Mouse (Mus musculus): Measurements from ENCODE around the gene Ctsa. TPM values are rescaled to one million over a fixed set of nuclear protein-coding genes. Genes with fewer than 3 reads are reported as not detected.

The Ctsa gene
- total and polyA plus RNA-seq, 3 experiments: 19.9 to 45.5 (median 27.0) TPM

DNA sequence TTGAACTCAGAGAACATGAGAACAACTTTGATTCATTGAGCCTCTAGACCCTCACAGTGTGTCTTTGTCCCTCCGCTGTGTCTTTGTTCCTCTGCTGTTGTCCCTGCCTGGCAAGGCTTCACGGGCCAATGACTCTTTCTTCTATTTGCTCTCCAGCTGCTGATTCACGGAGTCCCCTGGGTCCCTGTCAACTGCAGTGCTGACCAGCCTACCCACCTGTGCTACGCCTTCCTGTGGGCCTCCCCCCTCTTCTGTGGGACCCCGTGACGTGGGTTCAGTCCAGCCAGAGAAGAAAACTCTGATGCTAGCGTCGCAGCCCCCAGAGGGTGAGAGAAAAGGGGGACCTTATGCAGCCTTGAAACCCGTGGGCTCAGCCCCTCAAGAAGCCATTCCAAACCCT lies 49.9 kb downstream of the Ctsa start:
- Histone ChIP-seq H3K4me1 (ENCODE audit: control insufficient read depth in 1 of 2, insufficient read depth in 2 of 2) (peaks cover 4 to 33% of the 10 kb centered on the region in 2 experiments), H3K36me3 (replicated peaks in 1 of 2; ENCODE audit: control insufficient read depth in 1 of 2, insufficient read depth in 1 of 2, low read length in 1 of 2) (peaks cover 43 to 48% of the 10 kb centered on the region in 2 experiments), H3K27me3 (replicated peaks) (no peaks in the 10 kb centered on the region), H3K4me2 (ENCODE audit: insufficient read depth, low read depth, poor library complexity, severe bottlenecking) (no peak overlapping the region), H3K79me2 (replicated peaks; ENCODE audit: control insufficient read depth, extremely low read depth, insufficient read depth, poor library complexity, severe bottlenecking) (peaks cover 18% of the 10 kb centered on the region), H3K9ac (ENCODE audit: insufficient read depth, low read depth) (no peak overlapping the region), H3K9me3 (replicated peaks; ENCODE audit: low read length) (no peaks in the 10 kb centered on the region), H3K27ac (ENCODE audit: insufficient read depth, low read depth) (no peak overlapping the region), H3K4me3 (replicated peaks in 1 of 3; ENCODE audit: low read depth in 2 of 3, low read length in 2 of 3, poor library complexity in 1 of 3) (no peak overlapping the region)
- TF ChIP-seq MAX (IDR thresholded peaks at IDR 0.05; ENCODE audit: low read length) (no peak), MYC (IDR thresholded peaks at IDR 0.05; ENCODE audit: low read depth, low read length) (no peak), BHLHE40 (IDR thresholded peaks at IDR 0.05; ENCODE audit: low read depth, low read length) (no peak), MXI1 (IDR thresholded peaks at IDR 0.05; ENCODE audit: low read depth, low read length) (no peak), RCOR1 (conservative IDR thresholded peaks at IDR 0.05; ENCODE audit: low read depth, low read length) (no peak), USF1 (IDR thresholded peaks at IDR 0.05; ENCODE audit: low read depth, low read length) (no peak), EP300 (IDR thresholded peaks at IDR 0.05; ENCODE audit: low read length) (peak; percentile 24; the same call in 1 of the 2 replicates), IRF4 (IDR thresholded peaks at IDR 0.05; ENCODE audit: low read depth, low read length) (no peak), CTCF (conservative IDR thresholded peaks at IDR 0.05 in 1 of 2, IDR thresholded peaks at IDR 0.05 in 1 of 2; ENCODE audit: low read depth in 2 of 2, low read length in 2 of 2) (no peak), MAZ (IDR thresholded peaks at IDR 0.05; ENCODE audit: low read depth, low read length) (no peak), ZKSCAN1 (IDR thresholded peaks at IDR 0.05; ENCODE audit: borderline replicate concordance, low read depth, low read length) (no peak), ZMIZ1 (IDR thresholded peaks at IDR 0.05; ENCODE audit: low read depth, low read length) (no peak), TCF12 (IDR thresholded peaks at IDR 0.05; ENCODE audit: low read depth, low read length) (peak; percentile 41; the same call in 1 of the 2 replicates), CHD1 (IDR thresholded peaks at IDR 0.05; ENCODE audit: low read depth, low read length) (no peak), E2F4 (IDR thresholded peaks at IDR 0.05; ENCODE audit: insufficient replicate concordance, low read depth, low read length) (no peak), ETS1 (conservative IDR thresholded peaks at IDR 0.05; ENCODE audit: low read depth, low read length) (peak; percentile 57; the same call in 1 of the 2 replicates), SIN3A (IDR thresholded peaks at IDR 0.05; ENCODE audit: low read length) (peak; percentile 57; the same call in 1 of the 2 replicates), GABPA (IDR thresholded peaks at IDR 0.05; ENCODE audit: insufficient replicate concordance, low read depth, low read length) (no peak)
- peak; percentile 74 for DNase-seq (ENCODE audit: extremely low read depth)
- dilution Hi-C loops (cut with MboI; ENCODE audit: extremely low pct_ligation_motif_present, extremely low pct_unique_long_range_greater_than_20kb, low sequenced_read_pairs) (no loop called here), in situ Hi-C loops (cut with MboI; ENCODE audit: low pct_ligation_motif_present, low pct_unique_long_range_greater_than_20kb, low sequenced_read_pairs) (no loop called here)

- no peak overlapping the region for H3K27ac ChIP-seq (ENCODE audit: insufficient read depth, low read depth)
- in situ Hi-C loops (cut with MboI; ENCODE audit: low pct_ligation_motif_present, low pct_unique_long_range_greater_than_20kb, low sequenced_read_pairs): no loop called here
- H3K9me3 ChIP-seq (replicated peaks; ENCODE audit: low read length): no peaks in the 10 kb centered on the region
- no peak for DNase-seq (ENCODE audit: extremely low read depth)
- H3K4me2 ChIP-seq (ENCODE audit: insufficient read depth, low read depth, poor library complexity, severe bottlenecking): no peak overlapping the region
- no peak for TF ChIP-seq PAX5 (IDR thresholded peaks at IDR 0.05; ENCODE audit: low read length)
- TF ChIP-seq MAX (IDR thresholded peaks at IDR 0.05; ENCODE audit: low read length): no peak
- TF ChIP-seq MAZ (IDR thresholded peaks at IDR 0.05; ENCODE audit: low read depth, low read length): no peak
- no peak for TF ChIP-seq IRF4 (IDR thresholded peaks at IDR 0.05; ENCODE audit: low read depth, low read length)
- TF ChIP-seq ZC3H11A (IDR thresholded peaks at IDR 0.05; ENCODE audit: low read depth, low read length): no peak
- no peak for TF ChIP-seq CHD2 (IDR thresholded peaks at IDR 0.05; ENCODE audit: low read length)
- no peak for TF ChIP-seq RAD21 (IDR thresholded peaks at IDR 0.05; ENCODE audit: low read depth, low read length)
- TF ChIP-seq ELF1 (IDR thresholded peaks at IDR 0.05; ENCODE audit: low read depth, low read length): no peak
- TF ChIP-seq GABPA (IDR thresholded peaks at IDR 0.05; ENCODE audit: insufficient replicate concordance, low read depth, low read length): no peak
- TF ChIP-seq BHLHE40 (IDR thresholded peaks at IDR 0.05; ENCODE audit: low read depth, low read length): no peak
- TF ChIP-seq ZMIZ1 (IDR thresholded peaks at IDR 0.05; ENCODE audit: low read depth, low read length): no peak
- TF ChIP-seq MAFK (IDR thresholded peaks at IDR 0.05; ENCODE audit: insufficient replicate concordance, low read length): no peak
- TF ChIP-seq USF1 (IDR thresholded peaks at IDR 0.05; ENCODE audit: low read depth, low read length): no peak
- no peak for TF ChIP-seq SIN3A (IDR thresholded peaks at IDR 0.05; ENCODE audit: low read length)
- TF ChIP-seq NELFE (IDR thresholded peaks at IDR 0.05; ENCODE audit: low read depth, low read length): no peak
- no peak for TF ChIP-seq MYC (IDR thresholded peaks at IDR 0.05; ENCODE audit: low read depth, low read length)
- no peak overlapping the region for H3K4me3 ChIP-seq (replicated peaks in 1 of 3; ENCODE audit: low read depth in 2 of 3, low read length in 2 of 3, poor library complexity in 1 of 3)
- H3K36me3 ChIP-seq (replicated peaks in 1 of 2; ENCODE audit: control insufficient read depth in 1 of 2, insufficient read depth in 1 of 2, low read length in 1 of 2): peaks cover 75 to 80% of the 10 kb centered on the region in 2 experiments
- H3K79me2 ChIP-seq (replicated peaks; ENCODE audit: control insufficient read depth, extremely low read depth, insufficient read depth, poor library complexity, severe bottlenecking): peaks cover 10% of the 10 kb centered on the region
- H3K9ac ChIP-seq (ENCODE audit: insufficient read depth, low read depth): no peak overlapping the region
- dilution Hi-C loops (cut with MboI; ENCODE audit: extremely low pct_ligation_motif_present, extremely low pct_unique_long_range_greater_than_20kb, low sequenced_read_pairs): no loop called here
- no peaks in the 10 kb centered on the region for H3K27me3 ChIP-seq (replicated peaks)
- peaks cover 4 to 24% of the 10 kb centered on the region in 2 experiments for H3K4me1 ChIP-seq (ENCODE audit: control insufficient read depth in 1 of 2, insufficient read depth in 2 of 2)
These were observed 53.1 kb downstream of the Ctsa start for GRCm38 (mm10) chr2:164885788-164886187.
